In genomic region chr17:50159816-50160215, GRCm38 (mm10) we compare ENCODE assay signal across 26 mouse cellular contexts. TPM values are rescaled to one million over a fixed set of nuclear protein-coding genes. Genes with fewer than 3 reads are reported as not detected.
DNase-seq lines count a peak whose midpoint lies in the region; ATAC-seq and TF ChIP-seq lines count a peak whose summit lies in the region.
"Had no signal": no experiment of that assay in that cellular context is flagged by ENCODE, and none has a peak within 500 bp of the region (broad histone marks: within the 10 kb centered on the region; RNA-seq: fewer than 3 reads in every experiment).

No protein-coding gene starts in this region.

- no peak for TF ChIP-seq POLR2A in spleen, adult 2 months (IDR thresholded peaks at IDR 0.05; ENCODE audit: low read depth, low read length)

- H3K4me1 ChIP-seq in spleen, adult 2 months (ENCODE audit: control insufficient read depth, insufficient read depth, insufficient read length): peaks cover 33% of the 10 kb centered on the region; the same call in 1 of the 2 replicates
- H3K4me1 ChIP-seq in E14TG2a.4 (replicated peaks; ENCODE audit: low read depth, low read length): no peaks in the 10 kb centered on the region
- H3K4me1 ChIP-seq: embryonic facial prominence, embryonic 10.5 days; embryonic facial prominence, embryonic 15.5 days; forebrain, embryonic 15.5 days; midbrain, embryonic 10.5 days had no signal

- ATAC-seq in granulocyte monocyte progenitor cell, adult 5-6 weeks (replicated peaks; ENCODE audit: poor library complexity, severe bottlenecking): peak; percentile 52
- ATAC-seq: forebrain, embryonic 15.5 days; midbrain, embryonic 15.5 days had no signal

- peak overlapping the region; percentile 40 for H3K27ac ChIP-seq in spleen, adult 2 months (ENCODE audit: insufficient read depth, low read length)
- H3K27ac ChIP-seq: embryonic facial prominence, embryonic 10.5 days; embryonic facial prominence, embryonic 15.5 days; forebrain, embryonic 15.5 days; heart, embryonic 13.5 days; hindbrain, embryonic 14.5 days; left cerebral cortex, adult 2 months; limb, embryonic 12.5 days; midbrain, embryonic 10.5 days; midbrain, embryonic 15.5 days; neural tube, embryonic 15.5 days had no signal

- WGBS in spleen, adult 2 months: 62% methylated on average over 6 of the region's 6 CpGs

- H3K36me3 ChIP-seq in spleen, adult 2 months (ENCODE audit: control insufficient read depth, insufficient read depth, low read length): peaks cover 6% of the 10 kb centered on the region
- H3K36me3 ChIP-seq in E14TG2a.4 (ENCODE audit: insufficient read depth, low read length): no peaks in the 10 kb centered on the region
- H3K36me3 ChIP-seq: midbrain, embryonic 10.5 days; midbrain, embryonic 15.5 days had no signal

- no peak for TF ChIP-seq CTCF in spleen, adult 2 months (IDR thresholded peaks at IDR 0.05; ENCODE audit: extremely low read depth, insufficient read depth, insufficient read length, insufficient replicate concordance)
- no peak for TF ChIP-seq CTCF in E14TG2a.4 (conservative IDR thresholded peaks at IDR 0.05; ENCODE audit: low read length)

- H3K27me3 ChIP-seq in spleen, adult 2 months (ENCODE audit: control insufficient read depth, insufficient read depth, low read length): no peaks in the 10 kb centered on the region
- no peaks in the 10 kb centered on the region for H3K27me3 ChIP-seq in E14TG2a.4 (ENCODE audit: insufficient read depth, low read length)
- H3K27me3 ChIP-seq: embryonic facial prominence, embryonic 15.5 days; forebrain, embryonic 15.5 days; heart, embryonic 13.5 days; limb, embryonic 12.5 days; midbrain, embryonic 15.5 days; neural tube, embryonic 15.5 days had no signal

- no peak overlapping the region for H3K4me3 ChIP-seq in spleen, adult 2 months (ENCODE audit: extremely low read depth, insufficient read depth, insufficient read length)
- peak overlapping the region; percentile 49 for H3K4me3 ChIP-seq in E14TG2a.4 (replicated peaks; ENCODE audit: low read length)
- H3K4me3 ChIP-seq: embryonic facial prominence, embryonic 10.5 days; embryonic facial prominence, embryonic 15.5 days; forebrain, embryonic 15.5 days; heart, embryonic 13.5 days; left cerebral cortex, adult 2 months; limb, embryonic 12.5 days; midbrain, embryonic 10.5 days; midbrain, embryonic 15.5 days; neural tube, embryonic 15.5 days had no signal

- peak in 1 of 2 experiments; percentile 50 for DNase-seq in spleen, adult 2 months (ENCODE audit: low read depth in 1 of 2, low spot score in 2 of 2)
- no peak for DNase-seq in spleen, postnatal 14 days (ENCODE audit: low spot score in 2 of 2)
- no peak for DNase-seq in gastrocnemius, postnatal 25 days
- DNase-seq in lung, postnatal 36 days: no peak
- DNase-seq: adrenal gland, postnatal 14 days; cerebellum, adult 18-20 months; cerebellum, postnatal 10 days; gastrocnemius, postnatal 36 days; heart, postnatal 10 days; kidney, adult 11 months; kidney, postnatal 14 days; lung, adult 2 months; lung, postnatal 10 days; right cerebral cortex, postnatal 25 days had no signal

- peaks cover 17% of the 10 kb centered on the region for H3K9me3 ChIP-seq in E14TG2a.4 (ENCODE audit: low read length)
- H3K9me3 ChIP-seq: embryonic facial prominence, embryonic 15.5 days; forebrain, embryonic 15.5 days; midbrain, embryonic 15.5 days; neural tube, embryonic 15.5 days had no signal

RNA-seq across cellular contexts. Expression of gene Rftn1, which starts 30.7 kb away (rescaled TPM):
- polyA plus RNA-seq in spleen, adult 2 months (2012; rRNA removed): 67.4 and 101 TPM in 2 replicates
- 9.8 and 25.8 TPM in 2 replicates for total RNA-seq in granulocyte monocyte progenitor cell, adult 5-6 weeks (2014; fragmentation: Nextera tagmentation)
- total RNA-seq in granulocyte monocyte progenitor cell, adult 5-6 weeks (2017): 26.4 and 32.4 TPM in 2 replicates
- total RNA-seq in gastrocnemius, postnatal 25 days (2021): 10 to 100 TPM; 27.3 to 35.0 TPM
